Mouse (Mus musculus): ENCODE results near the gene Cnnm4. TPM values are rescaled to one million over a fixed set of nuclear protein-coding genes. Genes with fewer than 3 reads are reported as not detected.

Cnnm4 gene
- polyA plus RNA-seq, 1 experiment = 15.3 TPM

GRCm38 (mm10) chr1:36478343-36478795, 6.9 kb downstream of the Cnnm4 start:
- DNase-seq = no peak
- TF ChIP-seq POLR2A (IDR thresholded peaks at IDR 0.05; ENCODE audit: control insufficient read depth, extremely low read depth, insufficient read depth, low read length, poor library complexity) (no peak), CTCF (IDR thresholded peaks at IDR 0.05; ENCODE audit: borderline replicate concordance, control insufficient read depth, extremely low read depth, insufficient read depth, low read length, poor library complexity) (no peak)

GRCm38 (mm10) chr1:36479903-36480899, 8.8 kb downstream of the Cnnm4 start:
- 96% methylated on average over 12 of the region's 12 CpGs for WGBS
- peaks cover 14% of the 10 kb centered on the region for H3K4me1 ChIP-seq (replicated peaks; ENCODE audit: control insufficient read depth, insufficient read depth, low read length)
- no peak overlapping the region for H3K27ac ChIP-seq (ENCODE audit: control insufficient read depth, insufficient read depth, low read length)
- no peak for TF ChIP-seq POLR2A (IDR thresholded peaks at IDR 0.05; ENCODE audit: control insufficient read depth, extremely low read depth, insufficient read depth, low read length, poor library complexity)
- no peak for TF ChIP-seq CTCF (IDR thresholded peaks at IDR 0.05; ENCODE audit: borderline replicate concordance, control insufficient read depth, extremely low read depth, insufficient read depth, low read length, poor library complexity)
- no peak overlapping the region for H3K4me3 ChIP-seq (ENCODE audit: control insufficient read depth, insufficient read depth, low read length)
- no peaks in the 10 kb centered on the region for H3K36me3 ChIP-seq (ENCODE audit: control insufficient read depth, insufficient read depth, low read length)
- no peaks in the 10 kb centered on the region for H3K27me3 ChIP-seq (ENCODE audit: control insufficient read depth, insufficient read depth, low read length)
- DNase-seq = no peak

More at GRCm38 (mm10) chr1:36478343-36478795, 6.9 kb downstream of the Cnnm4 start:
- Histone ChIP-seq H3K36me3 (ENCODE audit: control insufficient read depth, insufficient read depth, low read length) (no peaks in the 10 kb centered on the region), H3K27ac (ENCODE audit: control insufficient read depth, insufficient read depth, low read length) (no peak overlapping the region), H3K27me3 (ENCODE audit: control insufficient read depth, insufficient read depth, low read length) (no peaks in the 10 kb centered on the region), H3K4me1 (replicated peaks; ENCODE audit: control insufficient read depth, insufficient read depth, low read length) (peaks cover 33% of the 10 kb centered on the region), H3K4me3 (ENCODE audit: control insufficient read depth, insufficient read depth, low read length) (no peak overlapping the region)
- WGBS = 97% methylated on average over 2 of the region's 2 CpGs

- no peaks in the 10 kb centered on the region for H3K27me3 ChIP-seq (ENCODE audit: control insufficient read depth, insufficient read depth, low read length)
- TF ChIP-seq POLR2A (IDR thresholded peaks at IDR 0.05; ENCODE audit: control insufficient read depth, extremely low read depth, insufficient read depth, low read length, poor library complexity) (no peak), CTCF (IDR thresholded peaks at IDR 0.05; ENCODE audit: borderline replicate concordance, control insufficient read depth, extremely low read depth, insufficient read depth, low read length, poor library complexity) (no peak)
- H3K4me3 ChIP-seq (ENCODE audit: control insufficient read depth, insufficient read depth, low read length) = no peak overlapping the region
- no peaks in the 10 kb centered on the region for H3K4me1 ChIP-seq (replicated peaks; ENCODE audit: control insufficient read depth, insufficient read depth, low read length)
- 98% methylated on average over 4 of the region's 4 CpGs for WGBS
- DNase-seq = no peak
- H3K36me3 ChIP-seq (ENCODE audit: control insufficient read depth, insufficient read depth, low read length) = no peaks in the 10 kb centered on the region
- H3K27ac ChIP-seq (ENCODE audit: control insufficient read depth, insufficient read depth, low read length) = no peak overlapping the region
Observed at GRCm38 (mm10) chr1:36483825-36484224, 12.4 kb downstream of the Cnnm4 start.

GRCm38 (mm10) chr1:36485080-36485479, 13.7 kb downstream of the Cnnm4 start:
- Histone ChIP-seq H3K4me1 (replicated peaks; ENCODE audit: control insufficient read depth, insufficient read depth, low read length) (no peaks in the 10 kb centered on the region), H3K27ac (ENCODE audit: control insufficient read depth, insufficient read depth, low read length) (no peak overlapping the region), H3K4me3 (ENCODE audit: control insufficient read depth, insufficient read depth, low read length) (no peak overlapping the region), H3K36me3 (ENCODE audit: control insufficient read depth, insufficient read depth, low read length) (no peaks in the 10 kb centered on the region), H3K27me3 (ENCODE audit: control insufficient read depth, insufficient read depth, low read length) (no peaks in the 10 kb centered on the region)
- 95% methylated on average over 7 of the region's 7 CpGs for WGBS
- DNase-seq = no peak
- TF ChIP-seq POLR2A (IDR thresholded peaks at IDR 0.05; ENCODE audit: control insufficient read depth, extremely low read depth, insufficient read depth, low read length, poor library complexity) (no peak), CTCF (IDR thresholded peaks at IDR 0.05; ENCODE audit: borderline replicate concordance, control insufficient read depth, extremely low read depth, insufficient read depth, low read length, poor library complexity) (no peak)

GRCm38 (mm10) chr1:36487111-36487510, 15.7 kb downstream of the Cnnm4 start:
- H3K4me3 ChIP-seq (ENCODE audit: control insufficient read depth, insufficient read depth, low read length) = no peak overlapping the region
- no peaks in the 10 kb centered on the region for H3K27me3 ChIP-seq (ENCODE audit: control insufficient read depth, insufficient read depth, low read length)
- no peak for TF ChIP-seq POLR2A (IDR thresholded peaks at IDR 0.05; ENCODE audit: control insufficient read depth, extremely low read depth, insufficient read depth, low read length, poor library complexity)
- no peak for TF ChIP-seq CTCF (IDR thresholded peaks at IDR 0.05; ENCODE audit: borderline replicate concordance, control insufficient read depth, extremely low read depth, insufficient read depth, low read length, poor library complexity)
- H3K36me3 ChIP-seq (ENCODE audit: control insufficient read depth, insufficient read depth, low read length) = no peaks in the 10 kb centered on the region
- no peaks in the 10 kb centered on the region for H3K4me1 ChIP-seq (replicated peaks; ENCODE audit: control insufficient read depth, insufficient read depth, low read length)
- WGBS = 95% methylated on average over 9 of the region's 9 CpGs
- no peak for DNase-seq
- H3K27ac ChIP-seq (ENCODE audit: control insufficient read depth, insufficient read depth, low read length) = no peak overlapping the region

- DNase-seq = no peak
- TF ChIP-seq POLR2A (IDR thresholded peaks at IDR 0.05; ENCODE audit: control insufficient read depth, extremely low read depth, insufficient read depth, low read length, poor library complexity) (no peak), CTCF (IDR thresholded peaks at IDR 0.05; ENCODE audit: borderline replicate concordance, control insufficient read depth, extremely low read depth, insufficient read depth, low read length, poor library complexity) (no peak)
- WGBS = 93% methylated on average over 6 of the region's 6 CpGs
- no peaks in the 10 kb centered on the region for H3K36me3 ChIP-seq (ENCODE audit: control insufficient read depth, insufficient read depth, low read length)
- H3K27me3 ChIP-seq (ENCODE audit: control insufficient read depth, insufficient read depth, low read length) = no peaks in the 10 kb centered on the region
- H3K4me1 ChIP-seq (replicated peaks; ENCODE audit: control insufficient read depth, insufficient read depth, low read length) = no peaks in the 10 kb centered on the region
- no peak overlapping the region for H3K27ac ChIP-seq (ENCODE audit: control insufficient read depth, insufficient read depth, low read length)
- H3K4me3 ChIP-seq (ENCODE audit: control insufficient read depth, insufficient read depth, low read length) = no peak overlapping the region
Observed at GRCm38 (mm10) chr1:36489661-36490060, 18.2 kb downstream of the Cnnm4 start.
